Mouse (Mus musculus): Measurements from ENCODE around the gene Map3k10.

The Map3k10 gene

DNA sequence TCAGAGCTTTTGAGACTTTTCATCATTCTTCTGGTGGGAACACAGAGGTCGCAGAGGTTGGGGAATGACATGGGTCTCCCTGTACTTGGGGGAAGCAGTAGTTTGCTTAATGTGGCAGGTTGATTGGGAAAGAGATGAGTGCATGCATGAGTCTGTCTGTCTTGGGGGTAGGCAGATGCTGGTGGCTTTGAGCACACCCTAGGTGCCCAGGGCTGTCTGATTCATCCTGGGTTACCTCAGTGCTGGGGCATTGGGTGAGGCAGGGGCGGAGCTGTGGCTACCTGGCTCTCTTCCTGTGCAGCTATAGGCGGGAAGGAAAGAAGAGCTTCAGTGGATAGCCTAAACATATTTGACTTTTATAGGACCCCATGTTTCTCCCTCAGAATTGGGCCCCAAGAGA lies 66.3 kb downstream of the Map3k10 start:
- no peak for DNase-seq

DNA sequence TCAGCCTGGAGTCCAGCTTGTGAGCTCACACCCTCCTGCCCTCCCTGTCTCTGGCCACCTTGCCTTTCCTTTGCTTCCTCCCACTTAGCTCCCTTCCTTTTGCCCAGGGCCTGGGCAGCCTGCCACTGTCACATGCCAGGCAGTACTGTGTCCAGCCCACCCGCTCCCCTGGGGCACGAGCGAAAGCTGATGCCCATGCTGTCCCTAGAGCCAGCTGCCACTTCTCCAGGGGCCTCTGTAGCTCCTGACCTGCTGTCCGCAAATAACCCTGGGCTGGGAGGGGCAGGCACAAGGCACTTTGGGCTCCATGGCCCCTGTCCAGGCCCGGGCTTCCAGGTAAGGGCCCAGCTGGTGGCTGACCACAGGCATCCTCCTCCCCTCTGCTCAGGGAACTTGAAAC lies 66.8 kb downstream of the Map3k10 start:
- no peak for DNase-seq

DNA sequence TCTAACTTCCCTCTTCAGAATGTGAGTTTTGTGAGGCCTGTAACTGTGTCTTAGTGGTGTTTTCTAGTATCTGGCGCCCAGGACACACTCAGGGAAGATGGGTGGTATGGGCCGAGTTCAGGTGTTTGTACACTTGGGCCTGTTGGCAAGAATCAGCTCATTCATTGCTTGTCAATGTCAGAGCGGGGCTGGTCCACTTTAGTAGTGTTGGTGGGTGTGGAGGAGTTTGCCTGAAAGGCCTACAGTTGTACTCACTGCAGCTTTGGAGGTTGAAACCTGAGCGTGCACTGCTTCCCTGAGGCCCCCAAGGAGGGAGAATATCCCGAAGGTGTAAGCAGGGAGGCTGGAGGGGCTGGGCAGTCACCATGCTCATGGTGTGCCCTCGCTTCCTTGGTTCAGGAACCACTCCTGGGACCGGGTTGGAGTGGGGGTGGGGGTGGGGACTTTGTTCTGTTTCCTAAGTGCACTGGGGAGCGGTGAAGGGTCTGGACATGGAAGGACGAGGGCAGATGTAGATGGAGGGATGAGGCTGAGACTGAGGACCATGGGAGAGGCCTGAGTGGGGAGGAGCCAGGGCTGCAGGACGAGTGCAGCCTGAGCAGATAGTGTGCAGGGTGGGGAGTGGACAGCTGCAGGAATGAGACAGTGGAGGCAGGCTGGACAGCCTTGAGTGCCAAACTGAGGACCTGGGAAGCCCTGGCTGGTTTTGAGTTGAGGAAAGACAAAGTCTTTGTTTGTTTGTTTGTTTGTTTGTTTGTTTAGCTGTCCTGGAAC lies 67.7 kb downstream of the Map3k10 start:
- DNase-seq, result no peak

Measured in embryo, embryonic 11 days (tissue).